Mouse (Mus musculus) CH12.LX (cell line): Measurements from ENCODE around the gene Cma1. TPM values are rescaled to one million over a fixed set of nuclear protein-coding genes. Genes with fewer than 3 reads are reported as not detected.

Source experiments
- DNase-seq: peaks from one replicate; pipeline ENCODE4 v3.0.0-alpha.2; 2013; ENCODE audit errors: extremely low read depth
- H3K27ac ChIP-seq: 2 replicates; pipeline ENCODE4 v1.5.1; 2012; ENCODE audit warnings: low read depth, mild to moderate bottlenecking, control low read depth, moderate library complexity; ENCODE audit not compliant: insufficient read depth
- H3K27me3 ChIP-seq: replicated peaks from 2 replicates; pipeline ENCODE3; 2012; ENCODE audit warnings: inconsistent platforms
- H3K36me3 ChIP-seq, 2 experiments: replicated peaks in 1 of 2; 2 replicates each; pipeline versions ENCODE3 to v1.6.1; 2012; ENCODE audit warnings: inconsistent platforms in 1 of 2, low read length in 1 of 2, mild to moderate bottlenecking in 1 of 2, mixed read lengths in 1 of 2, moderate library complexity in 1 of 2; ENCODE audit not compliant: control insufficient read depth in 1 of 2, insufficient read depth in 1 of 2
- H3K4me1 ChIP-seq, 2 experiments: 2 replicates each; pipeline ENCODE4 v1.6.1; 2012; ENCODE audit warnings: inconsistent platforms in 1 of 2, moderate library complexity in 1 of 2; ENCODE audit not compliant: insufficient read depth in 2 of 2, control insufficient read depth in 1 of 2
- H3K4me2 ChIP-seq: 2 replicates; pipeline ENCODE4 v1.6.1; 2012; ENCODE audit warnings: low read depth, mild to moderate bottlenecking, control low read depth; ENCODE audit not compliant: poor library complexity, insufficient read depth, severe bottlenecking
- H3K4me3 ChIP-seq, 3 experiments: fragments of 150-350 bp in 1 of 3; sonication (generic) in 1 of 3; replicated peaks in 1 of 3; 2 replicates each; pipeline versions ENCODE3 to v1.5.1; 2011 to 2012; ENCODE audit warnings: low read depth in 2 of 3, low read length in 2 of 3, mild to moderate bottlenecking in 2 of 3, moderate library complexity in 2 of 3, control low read depth in 1 of 3, improper control_type of control experiment in 1 of 3, inconsistent platforms in 1 of 3, mixed read lengths in 1 of 3; ENCODE audit not compliant: poor library complexity in 1 of 3
- H3K79me2 ChIP-seq: replicated peaks from 2 replicates; pipeline ENCODE4 v1.6.1; 2012; ENCODE audit warnings: mild to moderate bottlenecking, moderate library complexity; ENCODE audit not compliant: control insufficient read depth, poor library complexity, insufficient read depth, severe bottlenecking; ENCODE audit errors: extremely low read depth
- H3K9ac ChIP-seq: 2 replicates; pipeline ENCODE4 v1.6.1; 2012; ENCODE audit warnings: low read depth, mild to moderate bottlenecking, control low read depth, moderate library complexity; ENCODE audit not compliant: insufficient read depth
- H3K9me3 ChIP-seq: replicated peaks from 2 replicates; pipeline ENCODE3; 2012; ENCODE audit warnings: low read length, inconsistent platforms, mixed read lengths
- BHLHE40 ChIP-seq: IDR thresholded peaks from 2 replicates; pipeline ENCODE4 v1.6.1; 2011; ENCODE audit warnings: mild to moderate bottlenecking, low read depth, low read length, improper control_type of control experiment
- CHD2 ChIP-seq: IDR thresholded peaks from 2 replicates; pipeline ENCODE4 v1.6.1; 2011; ENCODE audit warnings: low read length, improper control_type of control experiment
- CTCF ChIP-seq, 2 experiments: IDR thresholded peaks in 1 of 2; conservative IDR thresholded peaks in 1 of 2; 2 replicates each; pipeline ENCODE4 v1.5.1; 2011 to 2012; ENCODE audit warnings: low read depth in 2 of 2, low read length in 2 of 2, improper control_type of control experiment in 1 of 2, inconsistent platforms in 1 of 2, mild to moderate bottlenecking in 1 of 2, moderate library complexity in 1 of 2
- EP300 ChIP-seq: IDR thresholded peaks from 2 replicates; pipeline ENCODE4 v1.6.1; 2011; ENCODE audit warnings: low read length, improper control_type of control experiment
- ETS1 ChIP-seq: conservative IDR thresholded peaks from 2 replicates; pipeline ENCODE4 v1.6.1; 2012; ENCODE audit warnings: low read depth, mild to moderate bottlenecking, inconsistent platforms, low read length, improper control_type of control experiment, moderate library complexity
- HCFC1 ChIP-seq: IDR thresholded peaks from 2 replicates; pipeline ENCODE4 v1.6.1; 2012; ENCODE audit warnings: low read depth, mild to moderate bottlenecking, inconsistent platforms, low read length, improper control_type of control experiment
- IRF4 ChIP-seq: IDR thresholded peaks from 2 replicates; pipeline ENCODE4 v1.6.1; 2014; ENCODE audit warnings: low read depth, mild to moderate bottlenecking, inconsistent platforms, low read length, improper control_type of control experiment
- JUN ChIP-seq: IDR thresholded peaks from 2 replicates; pipeline ENCODE4 v1.6.1; 2011; ENCODE audit warnings: low read depth, mild to moderate bottlenecking, low read length, improper control_type of control experiment, moderate library complexity; ENCODE audit not compliant: insufficient read depth
- JUND ChIP-seq: conservative IDR thresholded peaks from 2 replicates; pipeline ENCODE4 v1.6.1; 2011; ENCODE audit warnings: low read depth, low read length, improper control_type of control experiment
- MAFK ChIP-seq: IDR thresholded peaks from 2 replicates; pipeline ENCODE4 v1.6.1; 2011; ENCODE audit warnings: low read length, improper control_type of control experiment; ENCODE audit not compliant: insufficient replicate concordance
- MAX ChIP-seq: IDR thresholded peaks from 2 replicates; pipeline ENCODE4 v1.6.1; 2011; ENCODE audit warnings: low read length, improper control_type of control experiment
- MEF2A ChIP-seq: IDR thresholded peaks from 2 replicates; pipeline ENCODE4 v1.6.1; 2014; ENCODE audit warnings: low read depth, mild to moderate bottlenecking, inconsistent platforms, low read length, improper control_type of control experiment, borderline replicate concordance
- MYC ChIP-seq: IDR thresholded peaks from 2 replicates; pipeline ENCODE4 v1.6.1; 2011; ENCODE audit warnings: low read depth, mild to moderate bottlenecking, improper control_type of control experiment, low read length
- NELFE ChIP-seq: IDR thresholded peaks from 2 replicates; pipeline ENCODE4 v1.6.1; 2011; ENCODE audit warnings: low read depth, low read length, improper control_type of control experiment
- NRF1 ChIP-seq: IDR thresholded peaks from 2 replicates; pipeline ENCODE4 v1.6.1; 2014; ENCODE audit warnings: low read depth, mild to moderate bottlenecking, inconsistent platforms, low read length, improper control_type of control experiment, moderate library complexity
- POLR2AphosphoS2 ChIP-seq: IDR thresholded peaks from 2 replicates; pipeline ENCODE4 v1.6.1; 2011; ENCODE audit warnings: low read depth, low read length, improper control_type of control experiment
- SMC3 ChIP-seq: IDR thresholded peaks from 2 replicates; pipeline ENCODE4 v1.6.1; 2011; ENCODE audit warnings: low read depth, low read length, improper control_type of control experiment
- TBP ChIP-seq: conservative IDR thresholded peaks from 2 replicates; pipeline ENCODE4 v1.6.1; 2011; ENCODE audit warnings: low read depth, low read length, improper control_type of control experiment
- TCF12 ChIP-seq: IDR thresholded peaks from 2 replicates; pipeline ENCODE4 v1.6.1; 2014; ENCODE audit warnings: low read depth, mild to moderate bottlenecking, inconsistent platforms, low read length, improper control_type of control experiment
- USF1 ChIP-seq: IDR thresholded peaks from 2 replicates; pipeline ENCODE4 v1.6.1; 2014; ENCODE audit warnings: low read depth, mild to moderate bottlenecking, inconsistent platforms, low read length, improper control_type of control experiment
- USF2 ChIP-seq: conservative IDR thresholded peaks from 2 replicates; pipeline ENCODE4 v1.6.1; 2011; ENCODE audit warnings: low read depth, low read length, improper control_type of control experiment
- ZC3H11A ChIP-seq: IDR thresholded peaks from 2 replicates; pipeline ENCODE4 v1.6.1; 2012; ENCODE audit warnings: low read depth, mild to moderate bottlenecking, inconsistent platforms, low read length, improper control_type of control experiment
- ZMIZ1 ChIP-seq: IDR thresholded peaks from 2 replicates; pipeline ENCODE4 v1.6.1; 2012; ENCODE audit warnings: low read depth, mild to moderate bottlenecking, inconsistent platforms, low read length, improper control_type of control experiment
- dilution Hi-C: fragments of 300-500 bp; cut with MboI; formaldehyde crosslinking; loops from 2 replicates; pipeline ENCODE4 v1.14.3; 2020; ENCODE audit warnings: low sequenced_read_pairs; ENCODE audit not compliant: extremely low pct_unique_long_range_greater_than_20kb, extremely low pct_ligation_motif_present
- in situ Hi-C: fragments of 300-500 bp; cut with MboI; formaldehyde crosslinking; loops from 3 replicates; pipeline ENCODE4 v1.14.3; 2019; ENCODE audit warnings: low sequenced_read_pairs, low pct_ligation_motif_present, low pct_unique_long_range_greater_than_20kb, mixed read lengths
- polyA plus RNA-seq: library from polyadenylated mRNA; unstranded; fragments of >175 nt; gene quantifications from 2 replicates; pipeline ENCODE4 v1.2.1, GENCODE M21; 2012; ENCODE audit warnings: low read depth; ENCODE audit not compliant: insufficient read length
- total RNA-seq, 2 experiments: library from RNA; depleted of rRNA; stranded (reverse); fragments of 300-350 nt in 1 of 2; fragments of >200 nt in 1 of 2; gene quantifications; 2 replicates each; pipeline ENCODE4 v1.2.3; 2012 to 2014

Gene Cma1
- total and polyA plus RNA-seq, 3 experiments, result not detected

DNA sequence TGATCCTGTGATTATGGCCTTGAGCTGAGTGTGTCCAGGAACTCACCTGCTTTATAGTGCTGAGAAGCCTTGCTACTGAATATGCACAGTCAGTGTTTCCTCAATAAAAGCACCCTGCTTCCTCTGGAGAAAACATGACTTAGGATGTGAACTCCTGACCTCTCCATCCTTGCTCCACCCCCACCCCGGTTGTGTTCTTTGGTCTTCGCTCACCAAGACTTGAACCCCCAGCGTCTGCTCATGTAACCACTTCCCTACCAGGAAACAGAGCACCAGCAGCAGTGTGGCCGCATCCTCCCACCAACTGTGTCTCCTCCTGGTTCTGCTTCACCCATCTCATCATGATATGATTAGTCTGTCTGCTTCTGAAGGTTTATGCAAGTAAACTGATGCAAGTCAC, 31.1 kb downstream of the Cma1 start:
- dilution Hi-C loops, result no loop called here

DNA sequence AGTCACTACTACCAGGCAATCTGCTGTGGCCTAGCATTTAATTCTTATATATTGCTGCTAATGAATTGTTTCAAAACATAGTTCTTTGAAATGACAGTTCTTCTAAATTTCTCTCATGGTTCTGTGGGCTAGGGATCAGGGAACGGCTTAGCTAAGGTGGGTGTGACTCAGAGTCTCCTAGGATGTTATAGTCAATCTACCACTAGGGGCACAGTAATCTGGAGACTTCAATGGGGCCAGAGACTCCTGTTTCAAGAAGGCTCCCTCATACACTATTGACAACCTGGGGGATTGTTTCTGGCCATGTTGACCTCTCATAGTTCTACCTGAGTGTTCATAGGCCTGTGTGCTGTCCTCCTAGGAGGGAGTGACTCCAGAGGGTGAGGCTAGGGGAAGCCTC, 39.0 kb downstream of the Cma1 start:
- peaks cover 9 to 26% of the 10 kb centered on the region in 2 experiments; a peak in 3 of 4 replicates for H3K4me1 ChIP-seq
- dilution Hi-C loops, result no loop called here
- peak; percentile 52 for DNase-seq

More for the DNA sequence above, 31.1 kb downstream of the Cma1 start:
- H3K9ac ChIP-seq, result no peak overlapping the region
- no peaks in the 10 kb centered on the region for H3K36me3 ChIP-seq
- no peak overlapping the region for H3K27ac ChIP-seq
- peaks cover 0 to 4% of the 10 kb centered on the region in 2 experiments; a peak in 2 of 4 replicates for H3K4me1 ChIP-seq
- H3K9me3 ChIP-seq, result peaks cover 5% of the 10 kb centered on the region
- no peak for TF ChIP-seq ETS1
- TF ChIP-seq TCF12, result no peak
- no peak for TF ChIP-seq MYC
- TF ChIP-seq USF2, result no peak
- no peak for TF ChIP-seq USF1
- TF ChIP-seq ZMIZ1, result no peak
- no peak for TF ChIP-seq JUND
- TF ChIP-seq NRF1, result no peak
- no peak for TF ChIP-seq MAX
- no peak for TF ChIP-seq ZC3H11A
- no peak for TF ChIP-seq JUN
- no peak for TF ChIP-seq BHLHE40
- no peak for TF ChIP-seq EP300
- no peak for TF ChIP-seq CTCF (conservative IDR thresholded peaks at IDR 0.05 in 1 of 2, IDR thresholded peaks at IDR 0.05 in 1 of 2; ENCODE audit: low read depth in 2 of 2, low read length in 2 of 2)
- no peak for TF ChIP-seq TBP
- no peak for TF ChIP-seq HCFC1
- TF ChIP-seq MAFK, result no peak
- no peak for TF ChIP-seq NELFE
- TF ChIP-seq SMC3, result no peak
- no peak for TF ChIP-seq POLR2AphosphoS2
- no peaks in the 10 kb centered on the region for H3K27me3 ChIP-seq
- 0 out of 2 replicates have a peak, but pooled peaks cover 2% of the 10 kb centered on the region for H3K79me2 ChIP-seq
- peak; percentile 14 for DNase-seq
- no peak overlapping the region for H3K4me3 ChIP-seq
- no peak overlapping the region for H3K4me2 ChIP-seq
- in situ Hi-C loops, result no loop called here

More for the DNA sequence above, 39.0 kb downstream of the Cma1 start:
- Histone ChIP-seq H3K36me3 (no peaks in the 10 kb centered on the region), H3K4me2 (no peak overlapping the region), H3K9ac (peak overlapping the region; percentile 45; the same call in 1 of the 2 replicates), H3K4me3 (no peak overlapping the region), H3K79me2 (no peaks in the 10 kb centered on the region)
- TF ChIP-seq NRF1, result no peak
- TF ChIP-seq CTCF (conservative IDR thresholded peaks at IDR 0.05 in 1 of 2, IDR thresholded peaks at IDR 0.05 in 1 of 2; ENCODE audit: low read depth in 2 of 2, low read length in 2 of 2), result peak; percentile 48 to 66
- 0 out of 2 replicates have a peak, but pooled peaks have one; percentile 16 for TF ChIP-seq IRF4
- TF ChIP-seq MEF2A, result no peak
- TF ChIP-seq MAFK, result no peak
- no peak for TF ChIP-seq CHD2
- TF ChIP-seq, all 38 proteins: peak for 2
- H3K27me3 ChIP-seq, result no peaks in the 10 kb centered on the region
- no peak overlapping the region for H3K27ac ChIP-seq
- in situ Hi-C loops, result loop anchor here (5.0 kb wide), 1 partner anchor 33 kb away; no protein-coding TSS in a partner anchor
- H3K9me3 ChIP-seq, result no peaks in the 10 kb centered on the region
